Mouse (Mus musculus) granulocyte monocyte progenitor cell, adult 5-6 weeks (primary cell): ENCODE measurements around the gene Rgs7. TPM values are rescaled to one million over a fixed set of nuclear protein-coding genes. Genes with fewer than 3 reads are reported as not detected.

Experiments used
- ATAC-seq: replicated peaks from 2 replicates; pipeline ENCODE4 v1.8.0; 2016; ENCODE audit warnings: mild to moderate bottlenecking, moderate TSS enrichment, inconsistent platforms; ENCODE audit not compliant: poor library complexity, severe bottlenecking
- total RNA-seq, 2 experiments: library from RNA; stranded (forward) in 1 of 2; stranded (reverse) in 1 of 2; fragments of 200-712, 200-1000 nt in 1 of 2; fragments of >200 nt in 1 of 2; fragmentation: Nextera tagmentation in 1 of 2; gene quantifications; 2 replicates each; pipeline ENCODE4 v1.2.3; 2014 to 2017

Rgs7 gene
- total RNA-seq, 2 experiments from 2014 or later: not detected

DNA sequence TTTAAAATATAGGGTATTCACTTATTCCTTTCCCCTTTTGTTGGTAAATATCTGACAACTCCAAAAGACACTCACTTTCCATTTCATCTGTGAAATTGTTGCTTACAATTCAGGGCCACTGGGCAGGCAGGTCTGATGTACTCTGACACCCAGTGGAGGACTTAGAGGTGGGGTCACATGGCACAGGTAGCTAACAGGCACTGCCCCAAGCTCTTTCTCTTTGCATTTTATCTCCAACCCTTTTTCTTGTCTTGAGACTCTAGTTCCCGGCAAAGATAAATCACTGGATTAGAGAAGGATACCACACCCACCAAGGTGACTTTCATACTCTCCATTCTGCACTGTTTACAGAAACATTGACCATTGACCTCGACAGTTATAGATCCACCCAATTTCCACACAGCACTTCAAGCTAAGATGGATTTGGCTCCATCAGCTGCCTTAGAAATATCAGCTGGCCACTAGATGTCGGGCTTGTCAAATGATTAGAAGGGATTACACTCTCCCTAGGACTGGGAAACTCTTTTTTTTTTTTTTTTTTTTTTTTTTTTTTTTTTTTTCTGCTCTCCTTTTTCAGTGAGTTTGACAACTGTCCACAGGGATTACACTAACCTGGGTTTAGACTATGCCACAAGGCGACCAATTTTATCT lies 451.0 kb downstream of the Rgs7 start:
- peak; percentile 33; the same call in 1 of the 2 replicates for ATAC-seq

DNA sequence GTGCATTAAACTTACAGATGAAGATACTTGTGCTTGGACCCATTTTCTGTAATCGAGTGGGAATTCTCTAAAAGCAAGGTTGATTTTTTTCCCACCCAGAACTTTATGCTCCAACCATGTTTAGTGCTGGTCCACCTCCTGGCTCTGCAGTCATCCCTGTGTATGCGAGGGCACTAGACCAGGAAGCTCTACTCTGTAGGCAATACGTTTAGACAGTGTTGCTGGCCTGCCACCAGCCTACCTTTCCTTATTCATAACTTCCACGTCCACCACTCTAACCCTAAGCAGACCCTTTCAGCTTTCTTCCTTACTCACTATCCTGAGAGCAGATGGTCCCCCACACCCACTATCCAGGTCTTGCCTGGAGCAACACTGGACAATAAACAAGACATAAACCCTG lies 452.3 kb downstream of the Rgs7 start:
- no peak for ATAC-seq

DNA sequence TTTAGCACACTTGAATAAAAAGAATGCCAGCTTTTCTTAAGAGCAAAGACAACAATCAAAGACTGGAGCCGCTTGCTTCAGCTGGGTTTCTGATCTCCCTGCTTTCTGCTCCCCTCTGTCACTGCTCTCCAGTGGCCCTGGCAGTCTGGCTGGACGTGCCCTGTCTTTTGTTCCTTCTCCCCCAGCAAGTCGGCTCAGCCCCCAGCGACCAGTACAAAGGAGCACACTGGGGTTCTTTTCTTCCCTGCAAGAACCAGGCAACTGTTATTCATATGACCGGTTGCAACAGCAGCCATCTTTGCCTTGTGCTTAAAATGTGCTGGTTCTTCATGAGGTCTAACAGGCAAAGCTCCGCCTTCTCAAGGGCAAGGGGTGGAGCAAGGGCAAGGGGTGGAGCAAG lies 452.7 kb downstream of the Rgs7 start:
- ATAC-seq: no peak

DNA sequence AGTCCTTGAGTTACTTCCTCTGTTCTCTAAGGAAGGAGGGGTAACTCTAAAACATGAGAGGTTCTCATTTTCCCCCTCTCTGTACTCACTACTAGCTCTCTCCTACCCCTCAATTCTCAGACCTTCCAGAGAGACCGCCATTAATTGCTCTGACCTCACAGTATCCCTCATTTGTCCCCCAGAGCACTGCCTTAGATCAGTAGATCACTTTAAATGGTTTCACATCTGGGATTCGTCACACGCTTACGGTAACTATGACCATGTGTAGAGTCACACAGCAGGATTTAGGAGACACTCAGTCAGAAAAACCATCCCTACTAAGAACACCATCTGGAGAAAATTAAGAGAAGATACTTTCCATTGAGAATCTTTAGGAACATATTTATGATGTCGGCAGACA lies 456.8 kb downstream of the Rgs7 start:
- ATAC-seq: no peak

DNA sequence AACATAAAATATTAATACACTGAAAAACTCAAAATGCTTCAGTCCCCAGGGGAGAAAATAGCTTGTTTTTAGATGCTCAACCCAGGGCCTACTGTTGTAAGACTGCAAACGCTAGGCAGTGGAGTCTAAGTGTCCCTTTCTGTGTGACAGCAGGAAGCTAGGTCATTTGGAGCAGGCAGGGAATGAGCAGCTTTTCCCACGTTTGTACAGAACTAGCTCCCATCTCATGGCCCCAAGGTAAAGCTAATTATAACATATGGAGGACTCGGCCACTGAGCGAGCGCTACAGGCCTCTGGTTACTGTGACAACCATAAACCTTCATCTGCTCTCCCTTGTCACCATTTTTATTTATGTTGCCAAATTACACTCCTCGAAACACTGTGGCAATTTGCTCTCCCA lies 460.3 kb downstream of the Rgs7 start:
- no peak for ATAC-seq

DNA sequence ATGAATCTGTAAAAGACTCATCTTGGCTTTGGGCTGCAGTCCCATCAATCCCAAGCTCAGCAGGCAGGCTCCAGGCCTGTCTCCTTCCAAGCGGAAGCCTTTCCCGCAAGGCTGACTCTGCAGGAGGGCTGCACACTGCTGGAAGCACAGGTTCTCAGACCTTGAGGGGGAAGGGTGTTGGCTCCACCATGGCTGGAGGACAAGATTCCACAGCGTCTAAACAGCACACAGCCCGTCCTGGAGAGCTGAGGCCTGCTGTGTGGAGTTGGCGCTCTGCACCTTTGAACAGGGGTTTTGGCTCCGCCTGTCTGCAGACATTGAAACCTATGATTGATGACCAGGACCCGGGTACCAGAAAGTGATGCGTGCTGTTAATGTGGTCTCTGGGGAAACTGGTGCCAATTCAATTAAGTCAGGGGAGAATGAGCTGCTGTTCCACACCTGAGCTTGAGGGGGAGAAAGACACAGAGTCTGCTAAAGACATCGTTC lies 463.5 kb downstream of the Rgs7 start:
- ATAC-seq: no peak

DNA sequence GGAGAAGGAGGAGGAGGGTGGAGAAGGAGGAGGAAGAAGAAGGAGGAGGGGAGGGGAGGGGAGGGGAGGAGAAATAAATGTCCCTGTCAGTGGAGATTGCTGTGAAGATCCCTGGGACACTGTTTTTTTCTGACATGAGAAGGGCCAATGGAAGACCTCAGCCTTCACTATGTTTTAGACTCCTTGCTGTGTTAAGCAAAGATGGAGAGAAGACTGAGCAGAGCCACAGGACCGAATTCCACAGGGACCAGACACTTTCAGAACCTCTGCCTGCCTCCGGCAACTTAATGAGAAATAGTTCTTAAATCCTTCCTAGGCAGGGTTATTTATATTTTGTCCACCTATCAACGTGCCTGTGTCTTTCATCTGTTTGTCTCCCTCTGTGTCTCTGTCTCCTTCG lies 464.0 kb downstream of the Rgs7 start:
- no peak for ATAC-seq

DNA sequence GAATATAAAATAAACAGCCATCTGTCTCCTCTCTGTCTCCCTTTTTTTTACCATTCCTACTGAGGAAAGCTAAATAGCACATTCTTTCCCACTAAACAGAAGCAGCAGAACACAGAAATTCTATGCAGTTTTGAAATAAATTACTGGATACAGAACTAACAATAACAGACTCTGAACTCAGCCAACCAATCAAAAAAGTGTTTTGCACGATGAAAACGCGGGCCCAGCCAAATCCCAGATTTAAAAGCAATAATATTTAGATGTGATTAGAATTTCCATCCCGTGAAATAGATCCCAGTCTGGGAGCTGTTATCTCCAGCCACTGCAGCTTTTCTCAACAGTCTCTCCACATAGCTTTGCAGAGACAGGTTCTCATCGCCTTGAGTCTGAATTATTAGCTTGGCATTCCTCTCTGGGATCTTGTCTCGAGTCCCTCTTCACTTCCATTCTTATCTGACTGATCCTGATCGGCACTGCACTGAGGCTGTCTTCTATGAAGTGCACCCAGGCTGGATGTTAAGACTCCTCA lies 466.5 kb downstream of the Rgs7 start:
- no peak for ATAC-seq

DNA sequence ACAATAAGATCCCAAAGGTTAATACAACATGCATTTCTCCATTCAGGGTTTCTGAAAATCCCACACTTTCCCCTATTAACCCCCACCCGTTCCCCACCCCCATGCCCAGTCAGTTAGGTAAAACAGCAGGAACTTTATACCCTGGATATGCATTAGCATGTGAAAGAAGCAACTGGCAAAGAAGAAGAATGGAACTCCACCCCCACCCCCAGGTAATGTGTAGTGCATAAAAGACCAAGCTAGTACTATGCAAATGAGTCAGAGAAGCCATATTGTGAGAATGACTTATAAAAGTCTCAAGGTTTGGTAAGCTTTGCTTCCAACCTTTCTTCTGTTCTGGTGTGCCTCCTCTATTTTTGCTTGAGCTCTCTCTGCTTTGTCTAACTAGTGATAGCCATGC lies 468.2 kb downstream of the Rgs7 start:
- ATAC-seq: no peak

Other genes starting within 250 kb of the Rgs7 start
- gene Kmo, start 127.9 kb upstream of the Rgs7 start, total RNA-seq (2014; fragmentation: Nextera tagmentation): 3.9 and 9.0 TPM in 2 replicates
- gene Kmo, start 127.9 kb upstream of the Rgs7 start, total RNA-seq (2017): 2.5 and 7.7 TPM in 2 replicates
- gene Fh1, start 133.1 kb upstream of the Rgs7 start, total RNA-seq (2014; fragmentation: Nextera tagmentation): 89.5 and 119 TPM in 2 replicates
- gene Fh1, start 133.1 kb upstream of the Rgs7 start, total RNA-seq (2017): 154 and 156 TPM in 2 replicates
- gene Opn3, start 200.3 kb upstream of the Rgs7 start, total RNA-seq (2014; fragmentation: Nextera tagmentation): 0.13 and 1.3 TPM in 2 replicates
- gene Opn3, start 200.3 kb upstream of the Rgs7 start, total RNA-seq (2017): 0.39 and 0.82 TPM in 2 replicates
- 8.9 and 13.5 TPM in 2 replicates for gene Chml, start 200.4 kb upstream of the Rgs7 start, total RNA-seq (2014; fragmentation: Nextera tagmentation)
- 13.8 and 14.5 TPM in 2 replicates for gene Chml, start 200.4 kb upstream of the Rgs7 start, total RNA-seq (2017)
- gene Wdr64, start 206.1 kb upstream of the Rgs7 start, total RNA-seq (2014; fragmentation: Nextera tagmentation): not detected in 2 replicates
- not detected in 2 replicates for gene Wdr64, start 206.1 kb upstream of the Rgs7 start, total RNA-seq (2017)